Mouse (Mus musculus) lung, postnatal 0 days (tissue): ENCODE results near the gene Ddx4. TPM values are rescaled to one million over a fixed set of nuclear protein-coding genes. Genes with fewer than 3 reads are reported as not detected.
"Not testable (repeated sequence)": the region's sequence is repeated elsewhere in the genome, so short reads cannot be mapped to it uniquely, and the experiment has no call there.

ENCODE experiments used
- ATAC-seq: fragments of 200-750 bp; cut with Nextera tagmentation; 2 replicates; pipeline ENCODE4 v1.8.0; 2017; ENCODE audit warnings: moderate library complexity
- DNase-seq: peaks from one replicate; pipeline ENCODE4 v3.0.0-alpha.2; 2016; ENCODE audit warnings: low spot score
- H3K27ac ChIP-seq: fragments of 300-500 bp; sonication (generic); 2 replicates; pipeline ENCODE4 v1.5.1; 2014; ENCODE audit warnings: antibody characterized with exemption, mild to moderate bottlenecking, low read length, mixed read lengths
- H3K27me3 ChIP-seq: fragments of 300-500 bp; sonication (generic); replicated peaks from 2 replicates; pipeline ENCODE4 v1.6.1; 2014; ENCODE audit warnings: low read length, mixed read lengths; ENCODE audit not compliant: insufficient read depth
- H3K36me3 ChIP-seq: fragments of 300-500 bp; sonication (generic); 2 replicates; pipeline ENCODE4 v1.6.1; 2014; ENCODE audit warnings: low read length, mixed read lengths; ENCODE audit not compliant: insufficient read depth
- H3K4me1 ChIP-seq: fragments of 300-500 bp; sonication (generic); 2 replicates; pipeline ENCODE4 v1.6.1; 2014; ENCODE audit warnings: antibody characterized with exemption, low read depth, low read length, mixed read lengths; ENCODE audit not compliant: insufficient read depth
- H3K4me2 ChIP-seq: fragments of 300-500 bp; sonication (generic); replicated peaks from 2 replicates; pipeline ENCODE4 v1.6.1; 2014; ENCODE audit warnings: low read depth, mild to moderate bottlenecking, low read length, moderate library complexity, mixed read lengths
- H3K4me3 ChIP-seq: fragments of 300-500 bp; sonication (generic); 2 replicates; pipeline ENCODE4 v1.5.1; 2014; ENCODE audit warnings: low read depth, low read length
- H3K9ac ChIP-seq: fragments of 300-500 bp; sonication (generic); replicated peaks from 2 replicates; pipeline ENCODE4 v1.6.1; 2014; ENCODE audit warnings: low read depth, mild to moderate bottlenecking
- H3K9me3 ChIP-seq: fragments of 300-500 bp; sonication (generic); 2 replicates; pipeline ENCODE4 v1.6.1; 2016; ENCODE audit warnings: low read length, mixed read lengths
- CTCF ChIP-seq: IDR thresholded peaks from 2 replicates; pipeline ENCODE4 v1.5.1; 2016; ENCODE audit warnings: antibody characterized with exemption, mild to moderate bottlenecking
- EP300 ChIP-seq: IDR thresholded peaks from 2 replicates; pipeline ENCODE4 v1.6.1; 2016; ENCODE audit warnings: antibody characterized with exemption, mild to moderate bottlenecking, control low read depth
- WGBS: fragments of 180-500 bp; shearing (Covaris S2); extraction: QIAGEN DNeasy Blood & Tissue Kit; methylation state at CpG from one replicate; pipeline ENCODE4 v1.1.7; 2014; 5-methylcytosine and 5-hydroxymethylcytosine counted together
- polyA plus RNA-seq: library from polyadenylated mRNA; unstranded; fragments of >200 nt; fragmentation: Nextera tagmentation; extraction: Ambion mirVana; gene quantifications from 2 replicates; pipeline ENCODE4 v1.2.1, GENCODE M21; 2015

Ddx4 gene
- polyA plus RNA-seq, 1 experiment from 2014 or later, result 0.11 TPM

DNA sequence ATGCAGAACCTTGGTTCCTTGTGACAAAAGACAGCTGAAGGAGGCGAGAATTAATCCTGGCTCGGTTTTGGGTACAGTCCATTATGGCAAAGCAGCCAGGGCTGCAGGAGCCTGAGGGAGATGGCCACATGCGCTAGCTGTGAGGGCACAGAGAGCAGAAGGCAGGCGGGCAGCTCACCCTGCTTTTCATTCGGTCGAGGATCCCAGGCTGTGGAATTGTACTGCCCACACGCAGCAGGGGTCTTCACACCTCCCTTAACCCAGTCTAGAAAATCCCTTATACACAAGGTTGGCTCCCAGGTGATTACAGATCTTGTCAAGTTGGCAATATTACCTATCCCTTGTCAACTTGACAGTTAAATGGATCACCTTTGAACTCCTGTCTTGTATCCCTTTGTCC lies 28.6 kb downstream of the Ddx4 start:
- no peak overlapping the region for H3K27ac ChIP-seq
- WGBS, result 53% methylated on average over 7 of the region's 7 CpGs
- DNase-seq (no peak), ATAC-seq (no peak)
- H3K27me3 ChIP-seq, result no peaks in the 10 kb centered on the region
- H3K4me1 ChIP-seq, result no peaks in the 10 kb centered on the region
- H3K4me2 ChIP-seq, result no peak overlapping the region
- H3K4me3 ChIP-seq, result no peak overlapping the region
- no peaks in the 10 kb centered on the region for H3K36me3 ChIP-seq
- H3K9ac ChIP-seq, result no peak overlapping the region
- no peaks in the 10 kb centered on the region for H3K9me3 ChIP-seq
- TF ChIP-seq CTCF (no peak), EP300 (no peak)

- Histone ChIP-seq H3K27ac (no peak overlapping the region), H3K36me3 (no peaks in the 10 kb centered on the region), H3K4me2 (no peak overlapping the region), H3K4me3 (no peak overlapping the region), H3K4me1 (no peaks in the 10 kb centered on the region), H3K9ac (no peak overlapping the region), H3K9me3 (no peaks in the 10 kb centered on the region), H3K27me3 (no peaks in the 10 kb centered on the region)
- DNase-seq (peak; percentile 32), ATAC-seq (peak; percentile 41; the same call in 1 of the 2 replicates)
- TF ChIP-seq CTCF (peak; percentile 51), EP300 (no peak)
- 52% methylated on average over 3 of the region's 3 CpGs for WGBS
Measured at GRCm38 (mm10) chr13:112621592-112621991, 30.7 kb downstream of the Ddx4 start.

- Histone ChIP-seq H3K4me2 (no peak overlapping the region), H3K4me3 (no peak overlapping the region), H3K27ac (no peak overlapping the region), H3K36me3 (no peaks in the 10 kb centered on the region), H3K4me1 (no peaks in the 10 kb centered on the region), H3K27me3 (no peaks in the 10 kb centered on the region), H3K9me3 (no peaks in the 10 kb centered on the region), H3K9ac (no peak overlapping the region)
- 82% methylated on average over 3 of the region's 3 CpGs for WGBS
- no peak for DNase-seq
- no peak for ATAC-seq
- TF ChIP-seq EP300, result no peak
- no peak for TF ChIP-seq CTCF
Measured at GRCm38 (mm10) chr13:112608606-112609005, 43.7 kb downstream of the Ddx4 start.

DNA sequence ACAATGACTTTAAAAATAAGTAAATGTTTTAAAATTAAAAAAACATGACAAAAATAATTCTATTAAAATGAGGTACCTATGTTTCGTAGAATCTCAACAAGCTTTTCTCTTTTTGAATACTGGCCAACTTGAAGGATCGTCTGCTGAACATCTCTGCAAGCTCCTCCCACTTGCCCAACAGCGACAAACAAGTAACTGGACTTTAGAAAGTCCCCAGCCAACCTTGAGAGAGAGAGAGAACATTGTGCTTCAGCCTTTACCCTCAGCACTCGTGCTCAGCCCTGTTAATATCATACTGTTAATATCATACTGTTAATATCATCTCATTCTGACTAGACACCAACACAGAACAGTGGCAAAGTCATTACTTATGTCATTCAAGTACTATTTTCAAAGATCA lies 47.9 kb downstream of the Ddx4 start:
- Histone ChIP-seq H3K27ac (no peak overlapping the region), H3K4me2 (no peak overlapping the region), H3K4me1 (no peaks in the 10 kb centered on the region), H3K9me3 (no peaks in the 10 kb centered on the region), H3K36me3 (no peaks in the 10 kb centered on the region), H3K4me3 (no peak overlapping the region), H3K27me3 (no peaks in the 10 kb centered on the region), H3K9ac (no peak overlapping the region)
- no peak for DNase-seq
- WGBS, result 60% methylated on average over 4 of the region's 4 CpGs
- TF ChIP-seq CTCF (no peak), EP300 (no peak)
- no peak for ATAC-seq

DNA sequence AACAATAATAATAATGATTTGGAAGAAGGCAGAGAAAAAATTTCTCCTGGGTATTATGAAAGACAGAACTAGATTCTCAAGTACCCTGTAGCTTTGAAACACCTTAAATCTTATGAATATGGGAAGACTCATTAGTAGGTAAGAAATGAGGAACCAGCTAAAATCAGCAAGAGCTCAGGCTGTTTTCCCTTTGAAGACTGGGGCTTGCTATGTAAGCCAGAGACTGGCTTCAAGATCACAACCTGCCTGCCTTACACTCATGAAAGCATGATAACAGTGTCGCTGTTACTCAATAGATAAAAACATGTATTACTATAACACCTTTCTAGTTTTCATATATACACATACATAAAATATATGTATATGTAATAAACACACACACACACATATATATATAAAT lies 48.4 kb downstream of the Ddx4 start:
- Histone ChIP-seq H3K4me3 (no peak overlapping the region), H3K4me2 (no peak overlapping the region), H3K27me3 (no peaks in the 10 kb centered on the region), H3K9ac (no peak overlapping the region), H3K36me3 (no peaks in the 10 kb centered on the region), H3K9me3 (no peaks in the 10 kb centered on the region), H3K27ac (no peak overlapping the region), H3K4me1 (no peaks in the 10 kb centered on the region)
- ATAC-seq (no peak), DNase-seq (no peak)
- WGBS, result 90% methylated on average over 1 of the region's 1 CpGs
- TF ChIP-seq CTCF (no peak), EP300 (no peak)

DNA sequence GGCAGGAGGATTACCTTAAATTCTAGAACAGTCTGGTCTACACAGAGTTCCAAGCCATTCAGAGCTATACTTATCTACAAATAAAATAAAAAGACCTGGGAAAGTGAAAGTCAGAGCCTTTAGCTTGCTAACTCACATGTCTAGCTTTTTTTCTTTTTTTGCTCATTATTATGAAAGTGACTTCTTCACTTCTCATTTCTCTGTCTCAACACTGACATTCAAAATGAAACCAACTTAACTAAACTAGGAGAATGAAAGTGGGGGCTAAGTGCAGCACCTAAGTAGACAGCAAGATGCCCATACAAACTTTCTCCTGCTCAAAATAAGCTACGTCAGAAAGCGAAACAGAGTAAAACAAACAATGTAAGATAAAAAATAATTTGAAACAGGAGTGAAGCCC lies 49.7 kb downstream of the Ddx4 start:
- whole genome bisulfite sequencing, result 75% methylated on average over 2 of the region's 2 CpGs
- no peaks in the 10 kb centered on the region for H3K36me3 ChIP-seq
- no peaks in the 10 kb centered on the region for H3K27me3 ChIP-seq
- TF ChIP-seq CTCF (no peak), EP300 (no peak)
- DNase-seq, result no peak
- H3K4me2 ChIP-seq, result no peak overlapping the region
- no peaks in the 10 kb centered on the region for H3K4me1 ChIP-seq
- no peak overlapping the region for H3K4me3 ChIP-seq
- H3K9ac ChIP-seq, result no peak overlapping the region
- H3K27ac ChIP-seq, result no peak overlapping the region
- ATAC-seq, result no peak
- H3K9me3 ChIP-seq, result no peaks in the 10 kb centered on the region

GRCm38 (mm10) chr13:112594260-112594659 lies 58.0 kb downstream of the Ddx4 start, which contains the start of gene Il31ra:
Il31ra (minus strand) TSS chr13:112594360.
- H3K4me3 ChIP-seq, H3K9me3 ChIP-seq, H3K27me3 ChIP-seq, ATAC-seq, H3K36me3 ChIP-seq, H3K27ac ChIP-seq, DNase-seq, H3K9ac ChIP-seq, H3K4me2 ChIP-seq, H3K4me1 ChIP-seq: not testable (repeated sequence)
- WGBS, result 100% methylated on average over 3 of the region's 8 CpGs
